Mouse (Mus musculus) C2C12 (cell line): Measurements from ENCODE around the gene Cbarp.

ENCODE experiments used
- CEBPB ChIP-seq: IDR thresholded peaks from one replicate; pipeline ENCODE4 v1.6.1; 2011; ENCODE audit warnings: low read depth, mild to moderate bottlenecking, control low read depth, moderate library complexity
- CTCF ChIP-seq: IDR thresholded peaks from one replicate; pipeline ENCODE4 v1.5.1; 2011; ENCODE audit not compliant: control insufficient read depth, insufficient read depth, insufficient read length
- FOSL1 ChIP-seq: IDR thresholded peaks from one replicate; pipeline ENCODE4 v1.8.0; 2011; ENCODE audit warnings: mild to moderate bottlenecking, low read length; ENCODE audit not compliant: poor library complexity, insufficient read depth, severe bottlenecking
- MAX ChIP-seq: IDR thresholded peaks from one replicate; pipeline ENCODE4 v1.6.1; 2011; ENCODE audit warnings: mild to moderate bottlenecking, control low read depth
- MYOG ChIP-seq: IDR thresholded peaks from one replicate; pipeline ENCODE4 v1.6.1; 2011; ENCODE audit not compliant: control insufficient read depth, insufficient read length; ENCODE audit errors: extremely low read depth

DNA sequence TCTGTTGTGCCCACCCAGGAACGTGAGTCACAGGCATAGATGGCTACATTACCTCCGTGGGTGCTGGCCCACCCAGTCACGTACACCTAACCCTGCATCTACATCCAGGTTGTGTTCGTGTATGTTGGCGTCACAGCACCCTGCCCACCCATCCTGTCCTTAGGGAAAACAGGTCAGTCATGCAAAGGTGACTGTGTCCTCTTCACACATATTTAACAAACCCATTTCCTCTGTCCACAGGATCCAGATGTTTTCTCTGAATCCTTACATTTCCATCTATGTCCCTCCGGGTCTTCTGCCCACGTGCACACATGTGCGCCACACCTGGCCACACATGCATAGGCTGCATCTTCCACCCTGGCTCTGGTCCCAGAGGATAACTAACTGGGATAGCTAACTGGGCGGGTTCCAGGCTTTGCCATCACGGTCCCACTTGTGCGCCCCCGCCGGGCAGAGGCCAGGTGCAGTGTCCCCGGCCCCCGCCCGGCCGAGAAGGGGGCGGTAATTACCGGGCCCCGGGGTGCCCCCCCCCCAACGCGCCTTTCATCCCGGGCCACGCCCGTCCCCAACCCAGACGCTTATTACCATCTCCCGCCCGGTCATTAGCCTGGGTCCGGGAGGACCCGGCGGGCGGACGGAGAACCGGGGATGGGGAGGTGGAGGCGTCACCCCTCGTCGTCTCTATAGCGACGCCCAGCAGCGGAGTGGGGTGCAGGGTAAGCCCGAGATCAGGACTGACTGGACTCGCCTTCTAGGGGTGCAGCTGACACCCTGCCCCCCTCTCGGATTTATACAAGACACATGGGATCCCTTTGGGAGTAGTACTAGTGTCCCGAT lies 23.7 kb upstream of the Cbarp start:
- peak; percentile 84 for TF ChIP-seq MAX
- no peak for TF ChIP-seq CTCF
- no peak for TF ChIP-seq FOSL1
- TF ChIP-seq MYOG = no peak
- TF ChIP-seq CEBPB = no peak
